Mouse (Mus musculus) neural tube, embryonic 12.5 days (tissue): Measurements from ENCODE around the gene Mb. TPM values are rescaled to one million over a fixed set of nuclear protein-coding genes. Genes with fewer than 3 reads are reported as not detected.

Experiments used
- ATAC-seq: fragments of 200-750 bp; cut with Nextera tagmentation; 2 replicates; pipeline ENCODE4 v1.8.0; 2017; ENCODE audit warnings: low read depth, mild to moderate bottlenecking, moderate TSS enrichment, moderate library complexity; ENCODE audit not compliant: low FRiP score
- H3K27ac ChIP-seq: fragments of 300-500 bp; sonication (generic); 2 replicates; pipeline ENCODE4 v1.5.1; 2016
- H3K27me3 ChIP-seq: fragments of 300-500 bp; sonication (generic); replicated peaks from 2 replicates; pipeline ENCODE4 v1.6.1; 2016; ENCODE audit warnings: mild to moderate bottlenecking
- H3K36me3 ChIP-seq: fragments of 300-500 bp; sonication (generic); 2 replicates; pipeline ENCODE4 v1.6.1; 2016; ENCODE audit warnings: mild to moderate bottlenecking
- H3K4me1 ChIP-seq: fragments of 300-500 bp; sonication (generic); 2 replicates; pipeline ENCODE4 v1.6.1; 2016
- H3K4me2 ChIP-seq: fragments of 300-500 bp; sonication (generic); replicated peaks from 2 replicates; pipeline ENCODE4 v1.6.1; 2016; ENCODE audit warnings: mild to moderate bottlenecking
- H3K4me3 ChIP-seq: fragments of 300-500 bp; sonication (generic); 2 replicates; pipeline ENCODE4 v1.5.1; 2016
- H3K9ac ChIP-seq: fragments of 300-500 bp; sonication (generic); 2 replicates; pipeline ENCODE4 v1.6.1; 2016; ENCODE audit warnings: mild to moderate bottlenecking
- H3K9me3 ChIP-seq: fragments of 300-500 bp; sonication (generic); 2 replicates; pipeline ENCODE4 v1.6.1; 2016; ENCODE audit warnings: mild to moderate bottlenecking
- WGBS: fragments of 180-500 bp; shearing (Covaris S2); methylation state at CpG from one replicate; pipeline ENCODE4 v1.1.7; 2016; 5-methylcytosine and 5-hydroxymethylcytosine counted together
- polyA plus RNA-seq: library from polyadenylated mRNA; unstranded; fragments of >200 nt; fragmentation: Nextera tagmentation; extraction: Ambion mirVana; gene quantifications from 2 replicates; pipeline ENCODE4 v1.2.1, GENCODE M21; 2016

The Mb gene
- polyA plus RNA-seq, 1 experiment from 2014 or later = 1.6 TPM

GRCm38 (mm10) chr15:77058566-77058965, 8.1 kb upstream of the Mb start:
- Histone ChIP-seq H3K4me3 (no peak overlapping the region), H3K27ac (no peak overlapping the region), H3K4me2 (no peak overlapping the region), H3K36me3 (no peaks in the 10 kb centered on the region), H3K9ac (no peak overlapping the region), H3K9me3 (no peaks in the 10 kb centered on the region), H3K27me3 (no peaks in the 10 kb centered on the region), H3K4me1 (peaks cover 10% of the 10 kb centered on the region)
- ATAC-seq = no peak

- H3K36me3 ChIP-seq = no peaks in the 10 kb centered on the region
- 57% methylated on average over 3 of the region's 3 CpGs for WGBS
- no peak overlapping the region for H3K27ac ChIP-seq
- no peak overlapping the region for H3K4me3 ChIP-seq
- ATAC-seq = no peak
- no peak overlapping the region for H3K4me2 ChIP-seq
- H3K9me3 ChIP-seq = no peaks in the 10 kb centered on the region
- H3K27me3 ChIP-seq = no peaks in the 10 kb centered on the region
- peaks cover 10% of the 10 kb centered on the region for H3K4me1 ChIP-seq
- no peak overlapping the region for H3K9ac ChIP-seq
Measured at GRCm38 (mm10) chr15:77056791-77057051, 6.3 kb upstream of the Mb start.

GRCm38 (mm10) chr15:77056001-77056790, 5.7 kb upstream of the Mb start:
- H3K4me3 ChIP-seq = no peak overlapping the region
- ATAC-seq = no peak
- H3K27me3 ChIP-seq = no peaks in the 10 kb centered on the region
- H3K36me3 ChIP-seq = no peaks in the 10 kb centered on the region
- no peak overlapping the region for H3K4me2 ChIP-seq
- H3K27ac ChIP-seq = no peak overlapping the region
- peaks cover 10% of the 10 kb centered on the region for H3K4me1 ChIP-seq
- H3K9me3 ChIP-seq = no peaks in the 10 kb centered on the region
- no peak overlapping the region for H3K9ac ChIP-seq
- WGBS = 32% methylated on average over 6 of the region's 6 CpGs

GRCm38 (mm10) chr15:77054611-77055175, 4.2 kb upstream of the Mb start:
- H3K4me1 ChIP-seq = peaks cover 10% of the 10 kb centered on the region
- no peaks in the 10 kb centered on the region for H3K27me3 ChIP-seq
- ATAC-seq = no peak
- 66% methylated on average over 5 of the region's 5 CpGs for WGBS
- H3K36me3 ChIP-seq = no peaks in the 10 kb centered on the region
- no peak overlapping the region for H3K9ac ChIP-seq
- H3K27ac ChIP-seq = no peak overlapping the region
- no peak overlapping the region for H3K4me2 ChIP-seq
- no peak overlapping the region for H3K4me3 ChIP-seq
- H3K9me3 ChIP-seq = no peaks in the 10 kb centered on the region

- no peak overlapping the region for H3K9ac ChIP-seq
- no peak overlapping the region for H3K27ac ChIP-seq
- ATAC-seq = no peak
- H3K9me3 ChIP-seq = no peaks in the 10 kb centered on the region
- H3K4me1 ChIP-seq = peaks cover 10% of the 10 kb centered on the region
- 83% methylated on average over 1 of the region's 1 CpGs for WGBS
- H3K36me3 ChIP-seq = no peaks in the 10 kb centered on the region
- H3K4me2 ChIP-seq = no peak overlapping the region
- no peak overlapping the region for H3K4me3 ChIP-seq
- H3K27me3 ChIP-seq = no peaks in the 10 kb centered on the region
Measured at GRCm38 (mm10) chr15:77053021-77053420, 2.6 kb upstream of the Mb start.

GRCm38 (mm10) chr15:77052176-77052575, 1.7 kb upstream of the Mb start:
- no peak overlapping the region for H3K4me2 ChIP-seq
- WGBS = 21% methylated on average over 1 of the region's 1 CpGs
- H3K36me3 ChIP-seq = no peaks in the 10 kb centered on the region

GRCm38 (mm10) chr15:77045609-77046008, 4.9 kb downstream of the Mb start:
- no peaks in the 10 kb centered on the region for H3K27me3 ChIP-seq
- no peak overlapping the region for H3K9ac ChIP-seq
- H3K4me2 ChIP-seq = no peak overlapping the region
- H3K36me3 ChIP-seq = no peaks in the 10 kb centered on the region
- no peak for ATAC-seq
- H3K4me1 ChIP-seq = no peaks in the 10 kb centered on the region
- H3K27ac ChIP-seq = no peak overlapping the region
- no peaks in the 10 kb centered on the region for H3K9me3 ChIP-seq
- H3K4me3 ChIP-seq = no peak overlapping the region
- 60% methylated on average over 10 of the region's 10 CpGs for WGBS

More at GRCm38 (mm10) chr15:77052176-77052575, 1.7 kb upstream of the Mb start:
- H3K27ac ChIP-seq = no peak overlapping the region
- H3K4me1 ChIP-seq = peaks cover 10% of the 10 kb centered on the region
- H3K27me3 ChIP-seq = no peaks in the 10 kb centered on the region
- no peak for ATAC-seq
- no peak overlapping the region for H3K9ac ChIP-seq
- no peaks in the 10 kb centered on the region for H3K9me3 ChIP-seq
- no peak overlapping the region for H3K4me3 ChIP-seq

- 87% methylated on average over 12 of the region's 12 CpGs for WGBS
Measured at GRCm38 (mm10) chr15:77044597-77045320, 5.7 kb downstream of the Mb start, which contains the start of gene Apol6. Gene Apol6 (plus strand): TSS chr15:77044729.

GRCm38 (mm10) chr15:77040784-77041183, 9.7 kb downstream of the Mb start:
- Histone ChIP-seq H3K9me3 (no peaks in the 10 kb centered on the region), H3K4me1 (peaks cover 18% of the 10 kb centered on the region), H3K4me3 (no peak overlapping the region), H3K4me2 (no peak overlapping the region), H3K36me3 (no peaks in the 10 kb centered on the region), H3K27ac (no peak overlapping the region), H3K9ac (no peak overlapping the region), H3K27me3 (no peaks in the 10 kb centered on the region)
- 80% methylated on average over 3 of the region's 3 CpGs for WGBS
- no peak for ATAC-seq

More at GRCm38 (mm10) chr15:77044597-77045320, 5.7 kb downstream of the Mb start, which contains the start of gene Apol6:
- Histone ChIP-seq H3K27me3 (no peaks in the 10 kb centered on the region), H3K27ac (no peak within 1 kb of the TSS), H3K36me3 (no peaks in the 10 kb centered on the region), H3K9ac (no peak within 1 kb of the TSS), H3K4me1 (no peaks in the 10 kb centered on the region), H3K4me2 (no peak within 1 kb of the TSS), H3K4me3 (no peak within 1 kb of the TSS), H3K9me3 (no peaks in the 10 kb centered on the region)
- no peak for ATAC-seq

- Histone ChIP-seq H3K27me3 (no peaks in the 10 kb centered on the region), H3K4me2 (no peak overlapping the region), H3K9ac (no peak overlapping the region), H3K9me3 (no peaks in the 10 kb centered on the region), H3K4me1 (peaks cover 18% of the 10 kb centered on the region), H3K36me3 (no peaks in the 10 kb centered on the region), H3K4me3 (no peak overlapping the region), H3K27ac (no peak overlapping the region)
- 60% methylated on average over 9 of the region's 9 CpGs for WGBS
- no peak for ATAC-seq
Measured at GRCm38 (mm10) chr15:77039211-77039700, 11.2 kb downstream of the Mb start.

GRCm38 (mm10) chr15:77037278-77038161, 12.9 kb downstream of the Mb start:
- Histone ChIP-seq H3K36me3 (no peaks in the 10 kb centered on the region), H3K4me2 (peak overlapping the region; percentile 9; the same call in 1 of the 2 replicates), H3K27me3 (no peaks in the 10 kb centered on the region), H3K9ac (peak overlapping the region; percentile 29; the same call in 1 of the 2 replicates), H3K4me1 (peaks cover 18% of the 10 kb centered on the region), H3K27ac (peak overlapping the region; percentile 62), H3K4me3 (no peak overlapping the region), H3K9me3 (no peaks in the 10 kb centered on the region)
- peak; percentile 13; the same call in 1 of the 2 replicates for ATAC-seq
- 36% methylated on average over 11 of the region's 11 CpGs for WGBS

GRCm38 (mm10) chr15:77036989-77037277, 13.5 kb downstream of the Mb start:
- H3K36me3 ChIP-seq = no peaks in the 10 kb centered on the region

More at GRCm38 (mm10) chr15:77036989-77037277, 13.5 kb downstream of the Mb start:
- 0 out of 2 replicates have a peak overlapping the region, but pooled peaks have one; percentile 29 for H3K9ac ChIP-seq
- peak overlapping the region; percentile 62 for H3K27ac ChIP-seq
- no peaks in the 10 kb centered on the region for H3K9me3 ChIP-seq
- no peak for ATAC-seq
- 65% methylated on average over 2 of the region's 2 CpGs for WGBS
- H3K4me1 ChIP-seq = peaks cover 18% of the 10 kb centered on the region
- no peak overlapping the region for H3K4me3 ChIP-seq
- H3K4me2 ChIP-seq = no peak overlapping the region; the same call in 1 of the 2 replicates
- no peaks in the 10 kb centered on the region for H3K27me3 ChIP-seq
